Mouse (Mus musculus) hindbrain, embryonic 11.5 days (tissue): ENCODE data around the gene Lrrc71. TPM values are rescaled to one million over a fixed set of nuclear protein-coding genes. Genes with fewer than 3 reads are reported as not detected.

Experiments used
- ATAC-seq: fragments of 200-750 bp; cut with Nextera tagmentation; 2 replicates; pipeline ENCODE4 v1.8.0; 2017; ENCODE audit warnings: mild to moderate bottlenecking, moderate TSS enrichment, moderate library complexity; ENCODE audit not compliant: low FRiP score
- DNase-seq: peaks from one replicate; pipeline ENCODE4 v3.0.0-alpha.2; 2015; ENCODE audit warnings: low spot score
- H3K27ac ChIP-seq: fragments of 300-500 bp; sonication (generic); 2 replicates; pipeline ENCODE4 v1.5.1; 2014; ENCODE audit warnings: mild to moderate bottlenecking, low read depth, low read length
- H3K27me3 ChIP-seq: fragments of 300-500 bp; sonication (generic); 2 replicates; pipeline ENCODE4 v1.6.1; 2014; ENCODE audit warnings: mild to moderate bottlenecking, low read length, moderate library complexity, mixed read lengths; ENCODE audit not compliant: control insufficient read depth, insufficient read depth
- H3K36me3 ChIP-seq: fragments of 300-500 bp; sonication (generic); 2 replicates; pipeline ENCODE4 v1.6.1; 2014; ENCODE audit warnings: mild to moderate bottlenecking, low read length, moderate library complexity, mixed read lengths; ENCODE audit not compliant: control insufficient read depth, insufficient read depth
- H3K4me1 ChIP-seq: fragments of 300-500 bp; sonication (generic); replicated peaks from 2 replicates; pipeline ENCODE4 v1.6.1; 2014; ENCODE audit warnings: low read length, mixed read lengths; ENCODE audit not compliant: control insufficient read depth, insufficient read depth
- H3K4me2 ChIP-seq: fragments of 300-500 bp; sonication (generic); replicated peaks from 2 replicates; pipeline ENCODE4 v1.6.1; 2014; ENCODE audit warnings: mild to moderate bottlenecking, low read depth, low read length
- H3K4me3 ChIP-seq: fragments of 300-500 bp; sonication (generic); 2 replicates; pipeline ENCODE4 v1.5.1; 2014; ENCODE audit warnings: low read depth, low read length
- H3K9ac ChIP-seq: fragments of 300-500 bp; sonication (generic); 2 replicates; pipeline ENCODE4 v1.6.1; 2014; ENCODE audit warnings: low read depth, low read length
- H3K9me3 ChIP-seq: fragments of 300-500 bp; sonication (generic); 2 replicates; pipeline ENCODE4 v1.6.1; 2016; ENCODE audit warnings: low read length; ENCODE audit not compliant: control insufficient read depth
- WGBS: fragments of 180-500 bp; shearing (Covaris S2); extraction: QIAGEN DNeasy Blood & Tissue Kit; methylation state at CpG from one replicate; pipeline ENCODE4 v1.1.7; 2014; 5-methylcytosine and 5-hydroxymethylcytosine counted together
- polyA plus RNA-seq: library from polyadenylated mRNA; unstranded; fragments of >200 nt; fragmentation: Nextera tagmentation; extraction: Ambion mirVana; gene quantifications from 2 replicates; pipeline ENCODE4 v1.2.1, GENCODE M21; 2014

The Lrrc71 gene
- polyA plus RNA-seq, 1 experiment from 2014 or later, result 0.83 TPM

DNA sequence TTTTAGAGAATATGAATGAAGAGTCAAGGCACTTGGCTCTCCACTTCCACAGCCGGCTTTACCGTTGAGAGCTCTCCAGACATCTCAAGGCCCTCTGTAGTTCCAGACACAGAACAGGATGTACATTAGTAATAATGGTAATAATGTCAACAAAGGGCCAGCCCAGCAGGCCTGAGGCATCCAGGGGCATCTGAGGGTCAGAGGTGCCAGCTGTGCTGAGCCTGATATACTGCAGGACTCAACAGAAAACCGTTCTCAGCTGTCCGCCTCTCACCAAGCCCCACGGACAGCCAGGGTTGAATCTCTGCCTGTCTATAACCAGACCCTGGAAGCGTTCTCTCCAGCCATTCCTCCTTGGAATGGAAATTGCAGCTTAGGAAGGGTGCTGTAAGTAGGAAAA, 23.9 kb downstream of the Lrrc71 start:
- no peak for DNase-seq
- ATAC-seq, result no peak
- no peak overlapping the region for H3K4me2 ChIP-seq
- H3K4me3 ChIP-seq, result no peak overlapping the region
- H3K27ac ChIP-seq, result no peak overlapping the region
- peaks cover 11% of the 10 kb centered on the region; the same call in 1 of the 2 replicates for H3K36me3 ChIP-seq
- no peak overlapping the region for H3K9ac ChIP-seq
- WGBS, result 83% methylated on average over 6 of the region's 6 CpGs
- no peaks in the 10 kb centered on the region for H3K4me1 ChIP-seq
- no peaks in the 10 kb centered on the region for H3K9me3 ChIP-seq
- H3K27me3 ChIP-seq, result no peaks in the 10 kb centered on the region

DNA sequence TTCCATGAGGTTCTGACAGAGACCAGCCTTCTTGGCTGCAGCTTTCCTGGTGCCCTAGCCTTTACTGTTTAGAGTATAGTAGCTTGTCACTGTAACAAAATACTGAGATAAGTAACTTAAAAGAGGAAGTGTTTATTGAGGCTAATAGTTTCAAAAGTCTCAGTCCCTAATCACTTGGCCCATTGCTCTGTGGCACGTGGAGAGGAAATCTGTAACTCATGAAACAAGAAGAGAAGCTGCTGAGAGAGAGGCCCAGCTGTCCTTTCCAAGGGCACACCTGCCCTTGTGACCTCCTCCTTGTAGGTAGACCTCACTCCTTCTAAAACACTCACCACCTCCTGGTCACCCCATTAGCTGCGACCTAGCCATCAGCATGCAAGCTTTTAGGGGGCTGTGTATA, 29.9 kb downstream of the Lrrc71 start:
- DNase-seq (no peak), ATAC-seq (no peak)
- H3K4me2 ChIP-seq, result no peak overlapping the region
- H3K4me1 ChIP-seq, result no peaks in the 10 kb centered on the region
- no peaks in the 10 kb centered on the region for H3K27me3 ChIP-seq
- H3K36me3 ChIP-seq, result peaks cover 5% of the 10 kb centered on the region; the same call in 1 of the 2 replicates
- H3K4me3 ChIP-seq, result no peak overlapping the region
- no peak overlapping the region for H3K9ac ChIP-seq
- 79% methylated on average over 2 of the region's 2 CpGs for WGBS
- H3K27ac ChIP-seq, result no peak overlapping the region
- H3K9me3 ChIP-seq, result no peaks in the 10 kb centered on the region

Other genes starting within 250 kb of the Lrrc71 start
- gene Etv3, start 223.2 kb downstream of the Lrrc71 start, polyA plus RNA-seq, result 7.9 and 8.4 TPM in 2 replicates
- gene Arhgef11, start 131.1 kb downstream of the Lrrc71 start, polyA plus RNA-seq, result 13.7 and 18.6 TPM in 2 replicates
- gene Ntrk1, start 46.5 kb upstream of the Lrrc71 start, polyA plus RNA-seq, result 6.7 and 8.5 TPM in 2 replicates
- 0.36 and 0.83 TPM in 2 replicates for gene Insrr, start 48.3 kb upstream of the Lrrc71 start, polyA plus RNA-seq
- gene Pear1, start 75.7 kb upstream of the Lrrc71 start, polyA plus RNA-seq, result 8.6 and 10.1 TPM in 2 replicates
- not detected in 2 replicates for gene Sh2d2a, start 98.1 kb upstream of the Lrrc71 start, polyA plus RNA-seq
- 17.6 and 18.6 TPM in 2 replicates for gene Prcc, start 137.0 kb upstream of the Lrrc71 start, polyA plus RNA-seq
- gene Hdgf, start 157.7 kb upstream of the Lrrc71 start, polyA plus RNA-seq, result 202 and 246 TPM in 2 replicates
- gene Mrpl24, start 170.9 kb upstream of the Lrrc71 start, polyA plus RNA-seq, result 78.4 and 83.6 TPM in 2 replicates
- 42.5 and 55.2 TPM in 2 replicates for gene Isg20l2, start 181.7 kb upstream of the Lrrc71 start, polyA plus RNA-seq
- gene Rrnad1, start 182.1 kb upstream of the Lrrc71 start, polyA plus RNA-seq, result 13.7 and 17.9 TPM in 2 replicates
- 738 and 794 TPM in 2 replicates for gene Crabp2, start 200.0 kb upstream of the Lrrc71 start, polyA plus RNA-seq
- 71.6 and 87.9 TPM in 2 replicates for gene Nes, start 222.5 kb upstream of the Lrrc71 start, polyA plus RNA-seq